ENCODE assay signal across 8 mouse cellular contexts in genomic region chr9:45138191-45139032, GRCm38 (mm10). TPM values are rescaled to one million over a fixed set of nuclear protein-coding genes. Genes with fewer than 3 reads are reported as not detected.
A peak's percentile ranks its signal among the peaks of the same experiment; 100 is the strongest.
DNase-seq lines count a peak whose midpoint lies in the region; ATAC-seq and TF ChIP-seq lines count a peak whose summit lies in the region.

Gene Scn4b (plus strand): TSS chr9:45138395.

- ATAC-seq in kidney, embryonic 15.5 days (replicated peaks; ENCODE audit: low FRiP score), result peak; percentile 50
- peak; percentile 29 for ATAC-seq in liver, postnatal 0 days

- H3K27ac ChIP-seq in kidney, embryonic 15.5 days, result no peak within 1 kb of the TSS
- no peak within 1 kb of the TSS for H3K27ac ChIP-seq in liver, postnatal 0 days (ENCODE audit: low read depth)

- H3K4me2 ChIP-seq in kidney, embryonic 15.5 days, result peak within 1 kb of the TSS; percentile 83
- peak within 1 kb of the TSS; percentile 80 for H3K4me2 ChIP-seq in liver, postnatal 0 days (ENCODE audit: low read depth, low read length)

- no peak for TF ChIP-seq EP300 in liver, postnatal 0 days (IDR thresholded peaks at IDR 0.05; ENCODE audit: low read depth)

- peak; percentile 55 for DNase-seq in ovary, postnatal 36 days (ENCODE audit: low spot score)
- DNase-seq in ovary, postnatal 10 days (ENCODE audit: low spot score), result no peak
- DNase-seq in embryo, embryonic 10.5 days (ENCODE audit: low spot score), result peak; percentile 69
- DNase-seq in heart, adult 8-10 months (ENCODE audit: low spot score), result no peak
- peak; percentile 47 for DNase-seq in liver, postnatal 0 days
- DNase-seq in right cerebral cortex, postnatal 36 days (ENCODE audit: low spot score in 2 of 2), result peak; percentile 30 to 38
- no peak for DNase-seq in ovary, adult 18-20 months (ENCODE audit: low spot score)

- H3K4me1 ChIP-seq in kidney, embryonic 15.5 days, result peaks cover 28% of the 10 kb centered on the region
- peaks cover 10% of the 10 kb centered on the region; the same call in 1 of the 2 replicates for H3K4me1 ChIP-seq in liver, postnatal 0 days (ENCODE audit: insufficient read depth)

- H3K9me3 ChIP-seq in kidney, embryonic 15.5 days (replicated peaks), result no peaks in the 10 kb centered on the region
- H3K9me3 ChIP-seq in liver, postnatal 0 days (ENCODE audit: low read length), result no peaks in the 10 kb centered on the region

- peaks cover 98% of the 10 kb centered on the region for H3K27me3 ChIP-seq in kidney, embryonic 15.5 days
- peaks cover 33% of the 10 kb centered on the region for H3K27me3 ChIP-seq in liver, postnatal 0 days (ENCODE audit: insufficient read depth, low read length)

- peak within 1 kb of the TSS; percentile 48 for H3K4me3 ChIP-seq in kidney, embryonic 15.5 days (replicated peaks)
- peak within 1 kb of the TSS; percentile 54 for H3K4me3 ChIP-seq in liver, postnatal 0 days (ENCODE audit: low read depth, low read length)

- peak within 1 kb of the TSS; percentile 33 for H3K9ac ChIP-seq in kidney, embryonic 15.5 days
- no peak within 1 kb of the TSS; the same call in 1 of the 2 replicates for H3K9ac ChIP-seq in liver, postnatal 0 days (replicated peaks)

- H3K36me3 ChIP-seq in kidney, embryonic 15.5 days, result no peaks in the 10 kb centered on the region
- H3K36me3 ChIP-seq in liver, postnatal 0 days (replicated peaks; ENCODE audit: insufficient read depth, low read length), result no peaks in the 10 kb centered on the region

- TF ChIP-seq CTCF in liver, postnatal 0 days (IDR thresholded peaks at IDR 0.05; ENCODE audit: low read depth), result no peak

- under 1% methylated on average over 76 of the region's 76 CpGs for WGBS in kidney, embryonic 15.5 days
- under 1% methylated on average over 65 of the region's 76 CpGs for WGBS in liver, postnatal 0 days (ENCODE audit: insufficient replicate concordance)

RNA-seq across cellular contexts. Expression of gene Scn4b, which starts in this region (rescaled TPM):
- 10 to 100 TPM; 30.2 to 58.6 (median 38.0) TPM for total RNA-seq in heart, adult 8-10 months (2022)
- 0.51 and 0.62 TPM in 2 replicates for polyA plus RNA-seq in kidney, embryonic 15.5 days (2015; fragmentation: Nextera tagmentation; extraction: Ambion mirVana)
- polyA plus RNA-seq in liver, postnatal 0 days (2015; fragmentation: Nextera tagmentation; extraction: Ambion mirVana), result 0.73 and 0.82 TPM in 2 replicates

Comparison
In these comparisons a context has a peak if more than half of its experiments do, and no peak if none do; other contexts are left out.
1. DNase-seq: peak in ovary, postnatal 36 days (single experiment), embryo, embryonic 10.5 days (single experiment) and right cerebral cortex, postnatal 36 days (2 of 2); none in ovary, postnatal 10 days (single experiment), heart, adult 8-10 months (single experiment) and ovary, adult 18-20 months (single experiment).
2. Peak in ATAC-seq, H3K4me3 ChIP-seq, H3K9ac ChIP-seq and H3K4me2 ChIP-seq in kidney, embryonic 15.5 days; RNA of the gene not detected or under 1 TPM.
3. Peak in DNase-seq, ATAC-seq, H3K4me3 ChIP-seq and H3K4me2 ChIP-seq in liver, postnatal 0 days; RNA of the gene not detected or under 1 TPM.